Mouse (Mus musculus): ENCODE measurements around the gene Camk2n2. TPM values are rescaled to one million over a fixed set of nuclear protein-coding genes. Genes with fewer than 3 reads are reported as not detected.

Camk2n2 gene
- polyA plus RNA-seq, 1 experiment = 6.7 TPM

GRCm38 (mm10) chr16:20629731-20630634 lies 8.9 kb upstream of the Camk2n2 start, which contains the start of gene Ece2:
Ece2 (plus strand) TSS chr16:20629828.
- TF ChIP-seq MAX (IDR thresholded peaks at IDR 0.05) (peak; percentile 7), USF1 (IDR thresholded peaks at IDR 0.05; ENCODE audit: low read depth) (no peak)
- peak within 1 kb of the TSS; percentile 34 for H3K4me3 ChIP-seq (ENCODE audit: insufficient read depth, poor library complexity, severe bottlenecking)
- no peaks in the 10 kb centered on the region for H3K79me2 ChIP-seq (ENCODE audit: control insufficient read depth, insufficient read depth)
- H3K79me3 ChIP-seq (ENCODE audit: low read depth) = no peaks in the 10 kb centered on the region
- H3K27me3 ChIP-seq (ENCODE audit: control insufficient read depth, insufficient read depth, insufficient read length) = no peaks in the 10 kb centered on the region
- peak within 1 kb of the TSS; percentile 86 for H3ac ChIP-seq (ENCODE audit: control insufficient read depth, insufficient read length, low read depth)
- peaks cover 6% of the 10 kb centered on the region for H3K36me3 ChIP-seq (ENCODE audit: control insufficient read depth, insufficient read depth)

- Histone ChIP-seq H3K79me3 (ENCODE audit: low read depth) (no peaks in the 10 kb centered on the region), H3K4me3 (ENCODE audit: insufficient read depth, poor library complexity, severe bottlenecking) (peak overlapping the region; percentile 34), H3ac (ENCODE audit: control insufficient read depth, insufficient read length, low read depth) (no peak overlapping the region), H3K27me3 (ENCODE audit: control insufficient read depth, insufficient read depth, insufficient read length) (no peaks in the 10 kb centered on the region), H3K79me2 (ENCODE audit: control insufficient read depth, insufficient read depth) (no peaks in the 10 kb centered on the region), H3K36me3 (ENCODE audit: control insufficient read depth, insufficient read depth) (peaks cover 6% of the 10 kb centered on the region)
- TF ChIP-seq CTCF (IDR thresholded peaks at IDR 0.05; ENCODE audit: control insufficient read depth, insufficient read depth, insufficient read length) (no peak), CEBPB (IDR thresholded peaks at IDR 0.05; ENCODE audit: low read depth) (no peak)
These were observed 7.8 kb upstream of the Camk2n2 start for GRCm38 (mm10) chr16:20628871-20629391.

DNA sequence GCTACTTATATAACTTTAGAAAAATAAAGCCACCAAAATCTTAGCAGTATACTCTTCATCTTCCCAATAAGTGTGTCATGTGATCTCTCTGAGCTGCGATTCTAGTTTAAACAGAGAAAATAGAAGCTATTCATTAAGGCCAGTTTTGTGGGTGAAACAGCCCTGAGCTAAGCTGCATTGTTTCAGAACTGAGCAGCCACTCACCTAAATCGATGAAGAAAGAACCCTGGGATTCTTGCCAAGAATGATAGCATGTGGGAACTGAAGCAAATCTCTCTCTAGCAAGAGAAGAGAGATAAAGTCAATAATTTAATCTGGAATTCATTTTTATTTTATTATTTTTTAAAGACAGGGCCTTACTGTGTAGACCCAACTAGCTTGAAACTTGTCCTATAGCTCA lies 2.1 kb upstream of the Camk2n2 start:
- Histone ChIP-seq H3K79me2 (ENCODE audit: control insufficient read depth, insufficient read depth) (no peaks in the 10 kb centered on the region), H3K4me3 (ENCODE audit: insufficient read depth, poor library complexity, severe bottlenecking) (no peak overlapping the region), H3ac (ENCODE audit: control insufficient read depth, insufficient read length, low read depth) (no peak overlapping the region), H3K36me3 (ENCODE audit: control insufficient read depth, insufficient read depth) (peaks cover 5% of the 10 kb centered on the region), H3K79me3 (ENCODE audit: low read depth) (no peaks in the 10 kb centered on the region), H3K27me3 (ENCODE audit: control insufficient read depth, insufficient read depth, insufficient read length) (no peaks in the 10 kb centered on the region)
- TF ChIP-seq MYOD1 (IDR thresholded peaks at IDR 0.05; ENCODE audit: control insufficient read depth, insufficient read length, low read depth) (no peak), CEBPB (IDR thresholded peaks at IDR 0.05; ENCODE audit: low read depth) (no peak), MYOG (IDR thresholded peaks at IDR 0.05; ENCODE audit: control insufficient read depth, extremely low read depth, insufficient read length) (no peak), USF1 (IDR thresholded peaks at IDR 0.05; ENCODE audit: low read depth) (no peak)

- TF ChIP-seq MYOG (IDR thresholded peaks at IDR 0.05; ENCODE audit: control insufficient read depth, extremely low read depth, insufficient read length) (no peak), CEBPB (IDR thresholded peaks at IDR 0.05; ENCODE audit: low read depth) (peak; percentile 91)
- peak overlapping the region; percentile 84 for H3ac ChIP-seq (ENCODE audit: control insufficient read depth, insufficient read length, low read depth)
- no peaks in the 10 kb centered on the region for H3K79me3 ChIP-seq (ENCODE audit: low read depth)
- H3K79me2 ChIP-seq (ENCODE audit: control insufficient read depth, insufficient read depth) = no peaks in the 10 kb centered on the region
- peaks cover 9% of the 10 kb centered on the region for H3K36me3 ChIP-seq (ENCODE audit: control insufficient read depth, insufficient read depth)
- H3K4me3 ChIP-seq (ENCODE audit: insufficient read depth, poor library complexity, severe bottlenecking) = peak overlapping the region; percentile 50
- no peaks in the 10 kb centered on the region for H3K27me3 ChIP-seq (ENCODE audit: control insufficient read depth, insufficient read depth, insufficient read length)
These were observed 1.1 kb upstream of the Camk2n2 start for GRCm38 (mm10) chr16:20621991-20622685.

GRCm38 (mm10) chr16:20620751-20621190 lies 316 bp downstream of the Camk2n2 start:
- Histone ChIP-seq H3ac (ENCODE audit: control insufficient read depth, insufficient read length, low read depth) (peak overlapping the region; percentile 58), H3K27me3 (ENCODE audit: control insufficient read depth, insufficient read depth, insufficient read length) (no peaks in the 10 kb centered on the region), H3K79me3 (ENCODE audit: low read depth) (no peaks in the 10 kb centered on the region), H3K79me2 (ENCODE audit: control insufficient read depth, insufficient read depth) (no peaks in the 10 kb centered on the region), H3K36me3 (ENCODE audit: control insufficient read depth, insufficient read depth) (peaks cover 9% of the 10 kb centered on the region), H3K4me3 (ENCODE audit: insufficient read depth, poor library complexity, severe bottlenecking) (peak overlapping the region; percentile 50)
- TF ChIP-seq FOSL1 (IDR thresholded peaks at IDR 0.05; ENCODE audit: insufficient read depth, low read length, poor library complexity, severe bottlenecking) = no peak
- TF ChIP-seq MYOG (IDR thresholded peaks at IDR 0.05; ENCODE audit: control insufficient read depth, extremely low read depth, insufficient read length) = no peak
- TF ChIP-seq USF1 (IDR thresholded peaks at IDR 0.05; ENCODE audit: low read depth) = no peak
- no peak for TF ChIP-seq MAX (IDR thresholded peaks at IDR 0.05)
- no peak for TF ChIP-seq CTCF (IDR thresholded peaks at IDR 0.05; ENCODE audit: control insufficient read depth, insufficient read depth, insufficient read length)
- TF ChIP-seq MYOD1 (IDR thresholded peaks at IDR 0.05; ENCODE audit: control insufficient read depth, insufficient read length, low read depth) = no peak
- no peak for TF ChIP-seq CEBPB (IDR thresholded peaks at IDR 0.05; ENCODE audit: low read depth)

DNA sequence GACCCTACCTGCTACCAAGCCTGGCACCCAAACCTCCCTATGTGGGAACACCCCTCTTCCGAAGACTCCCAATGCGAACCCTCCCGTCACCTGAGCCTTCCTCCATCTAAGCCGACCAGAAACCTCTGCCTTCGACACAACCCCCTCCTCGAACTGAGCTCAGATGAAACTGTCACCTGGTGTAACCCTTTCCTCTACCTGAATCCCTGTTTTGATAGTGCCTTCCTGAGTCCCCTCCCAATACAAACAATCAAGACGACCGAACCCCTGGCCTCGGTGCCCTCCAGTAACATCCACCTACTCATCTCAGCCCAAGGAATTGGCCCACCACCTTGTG lies 720 bp downstream of the Camk2n2 start:
- H3K27me3 ChIP-seq (ENCODE audit: control insufficient read depth, insufficient read depth, insufficient read length) = no peaks in the 10 kb centered on the region
- H3K36me3 ChIP-seq (ENCODE audit: control insufficient read depth, insufficient read depth) = peaks cover 9% of the 10 kb centered on the region
- H3K79me3 ChIP-seq (ENCODE audit: low read depth) = no peaks in the 10 kb centered on the region
- peak overlapping the region; percentile 50 for H3K4me3 ChIP-seq (ENCODE audit: insufficient read depth, poor library complexity, severe bottlenecking)
- TF ChIP-seq FOSL1 (IDR thresholded peaks at IDR 0.05; ENCODE audit: insufficient read depth, low read length, poor library complexity, severe bottlenecking) (no peak), MYOG (IDR thresholded peaks at IDR 0.05; ENCODE audit: control insufficient read depth, extremely low read depth, insufficient read length) (no peak), CEBPB (IDR thresholded peaks at IDR 0.05; ENCODE audit: low read depth) (no peak), MYOD1 (IDR thresholded peaks at IDR 0.05; ENCODE audit: control insufficient read depth, insufficient read length, low read depth) (no peak), CTCF (IDR thresholded peaks at IDR 0.05; ENCODE audit: control insufficient read depth, insufficient read depth, insufficient read length) (no peak), MAX (IDR thresholded peaks at IDR 0.05) (no peak), USF1 (IDR thresholded peaks at IDR 0.05; ENCODE audit: low read depth) (no peak)
- no peaks in the 10 kb centered on the region for H3K79me2 ChIP-seq (ENCODE audit: control insufficient read depth, insufficient read depth)
- H3ac ChIP-seq (ENCODE audit: control insufficient read depth, insufficient read length, low read depth) = no peak overlapping the region

All from C2C12 (cell line).